Mouse (Mus musculus): ENCODE data around the gene Stat2. TPM values are rescaled to one million over a fixed set of nuclear protein-coding genes. Genes with fewer than 3 reads are reported as not detected.
"Not testable (repeated sequence)": the region's sequence is repeated elsewhere in the genome, so short reads cannot be mapped to it uniquely, and the experiment has no call there.

The Stat2 gene
- total and polyA plus RNA-seq, 2 experiments, result 17.6 to 46.6 TPM

GRCm38 (mm10) chr10:128282886-128283450 is 12.6 kb downstream of the Stat2 start:
- no peak overlapping the region for H3K4me3 ChIP-seq (ENCODE audit: insufficient read depth, low read depth, low read length)
- peak overlapping the region; percentile 43; the same call in 1 of the 2 replicates for H3K27ac ChIP-seq (replicated peaks; ENCODE audit: insufficient read depth, low read depth, low read length)
- DNase-seq (ENCODE audit: extremely low read depth, low read depth, low spot score), result peak; percentile 62
- no peaks in the 10 kb centered on the region for H3K27me3 ChIP-seq (ENCODE audit: control insufficient read depth, insufficient read depth, low read length)
- TF ChIP-seq POLR2A (IDR thresholded peaks at IDR 0.05; ENCODE audit: extremely low read depth, insufficient read depth, low read length), result no peak
- TF ChIP-seq CTCF (IDR thresholded peaks at IDR 0.05; ENCODE audit: low read depth, low read length), result no peak
- H3K4me1 ChIP-seq (ENCODE audit: control insufficient read depth, insufficient read depth, low read length), result no peaks in the 10 kb centered on the region; the same call in 1 of the 2 replicates
- WGBS, result 53% methylated on average over 20 of the region's 20 CpGs
- H3K36me3 ChIP-seq (ENCODE audit: control insufficient read depth, insufficient read depth, low read length), result peaks cover 83% of the 10 kb centered on the region
- no peak overlapping the region for H3K9ac ChIP-seq (ENCODE audit: low read depth, low read length)
- H3K79me2 ChIP-seq (ENCODE audit: control insufficient read depth, insufficient read depth, low read length), result no peaks in the 10 kb centered on the region; the same call in 1 of the 2 replicates

GRCm38 (mm10) chr10:128283604-128284579 is 13.5 kb downstream of the Stat2 start:
- Histone ChIP-seq H3K27me3 (ENCODE audit: control insufficient read depth, insufficient read depth, low read length) (no peaks in the 10 kb centered on the region), H3K36me3 (ENCODE audit: control insufficient read depth, insufficient read depth, low read length) (peaks cover 84% of the 10 kb centered on the region), H3K79me2 (ENCODE audit: control insufficient read depth, insufficient read depth, low read length) (no peaks in the 10 kb centered on the region; the same call in 1 of the 2 replicates), H3K4me1 (ENCODE audit: control insufficient read depth, insufficient read depth, low read length) (no peaks in the 10 kb centered on the region; the same call in 1 of the 2 replicates), H3K9ac (ENCODE audit: low read depth, low read length) (no peak overlapping the region), H3K27ac (replicated peaks; ENCODE audit: insufficient read depth, low read depth, low read length) (no peak overlapping the region), H3K4me3 (ENCODE audit: insufficient read depth, low read depth, low read length) (no peak overlapping the region)
- 65% methylated on average over 31 of the region's 31 CpGs for WGBS
- TF ChIP-seq CTCF (IDR thresholded peaks at IDR 0.05; ENCODE audit: low read depth, low read length) (peak; percentile 69), POLR2A (IDR thresholded peaks at IDR 0.05; ENCODE audit: extremely low read depth, insufficient read depth, low read length) (no peak)
- DNase-seq (ENCODE audit: extremely low read depth, low read depth, low spot score), result peak; percentile 32

GRCm38 (mm10) chr10:128290594-128290993 is 20.2 kb downstream of the Stat2 start:
- H3K9ac ChIP-seq (ENCODE audit: low read depth, low read length); H3K4me1 ChIP-seq (ENCODE audit: control insufficient read depth, insufficient read depth, low read length); H3K27me3 ChIP-seq (ENCODE audit: control insufficient read depth, insufficient read depth, low read length); H3K79me2 ChIP-seq (ENCODE audit: control insufficient read depth, insufficient read depth, low read length); DNase-seq (ENCODE audit: extremely low read depth, low read depth, low spot score); H3K27ac ChIP-seq (replicated peaks; ENCODE audit: insufficient read depth, low read depth, low read length); H3K4me3 ChIP-seq (ENCODE audit: insufficient read depth, low read depth, low read length): not testable (repeated sequence)
- H3K36me3 ChIP-seq (ENCODE audit: control insufficient read depth, insufficient read depth, low read length), result peaks cover 69% of the 10 kb centered on the region
- 94% methylated on average over 1 of the region's 1 CpGs for WGBS

- peaks cover 1% of the 10 kb centered on the region; the same call in 1 of the 2 replicates for H3K4me1 ChIP-seq (ENCODE audit: control insufficient read depth, insufficient read depth, low read length)
- no peak for DNase-seq (ENCODE audit: extremely low read depth, low read depth, low spot score)
- no peaks in the 10 kb centered on the region for H3K79me2 ChIP-seq (ENCODE audit: control insufficient read depth, insufficient read depth, low read length)
- no peak overlapping the region for H3K4me3 ChIP-seq (ENCODE audit: insufficient read depth, low read depth, low read length)
- no peak overlapping the region for H3K27ac ChIP-seq (replicated peaks; ENCODE audit: insufficient read depth, low read depth, low read length)
- H3K27me3 ChIP-seq (ENCODE audit: control insufficient read depth, insufficient read depth, low read length), result no peaks in the 10 kb centered on the region
- no peak for TF ChIP-seq CTCF (IDR thresholded peaks at IDR 0.05; ENCODE audit: low read depth, low read length)
- no peak for TF ChIP-seq POLR2A (IDR thresholded peaks at IDR 0.05; ENCODE audit: extremely low read depth, insufficient read depth, low read length)
- WGBS, result 88% methylated on average over 13 of the region's 13 CpGs
- peaks cover 18% of the 10 kb centered on the region for H3K36me3 ChIP-seq (ENCODE audit: control insufficient read depth, insufficient read depth, low read length)
- no peak overlapping the region for H3K9ac ChIP-seq (ENCODE audit: low read depth, low read length)
Measured at GRCm38 (mm10) chr10:128296370-128297090, 26.2 kb downstream of the Stat2 start.

GRCm38 (mm10) chr10:128297221-128297620 is 26.9 kb downstream of the Stat2 start:
- no peaks in the 10 kb centered on the region for H3K27me3 ChIP-seq (ENCODE audit: control insufficient read depth, insufficient read depth, low read length)
- no peak for TF ChIP-seq POLR2A (IDR thresholded peaks at IDR 0.05; ENCODE audit: extremely low read depth, insufficient read depth, low read length)
- TF ChIP-seq CTCF (IDR thresholded peaks at IDR 0.05; ENCODE audit: low read depth, low read length), result no peak
- no peak overlapping the region for H3K4me3 ChIP-seq (ENCODE audit: insufficient read depth, low read depth, low read length)
- H3K36me3 ChIP-seq (ENCODE audit: control insufficient read depth, insufficient read depth, low read length), result peaks cover 11% of the 10 kb centered on the region
- H3K9ac ChIP-seq (ENCODE audit: low read depth, low read length), result no peak overlapping the region
- no peaks in the 10 kb centered on the region for H3K79me2 ChIP-seq (ENCODE audit: control insufficient read depth, insufficient read depth, low read length)
- DNase-seq (ENCODE audit: extremely low read depth, low read depth, low spot score), result no peak
- WGBS, result 76% methylated on average over 4 of the region's 4 CpGs
- no peak overlapping the region for H3K27ac ChIP-seq (replicated peaks; ENCODE audit: insufficient read depth, low read depth, low read length)
- peaks cover 3% of the 10 kb centered on the region for H3K4me1 ChIP-seq (ENCODE audit: control insufficient read depth, insufficient read depth, low read length)

Measured in liver, adult 2 months (tissue).